In genomic region chr6:66397411-66397810, GRCm38 (mm10) we compare ENCODE assay signal across 18 mouse cellular contexts.
"Had no signal": no experiment of that assay in that cellular context is flagged by ENCODE, and none has a peak within 500 bp of the region (broad histone marks: within the 10 kb centered on the region; RNA-seq: fewer than 3 reads in every experiment).

No protein-coding gene starts in this region.

- H3K27ac ChIP-seq: liver, embryonic 15.5 days; lung, embryonic 15.5 days; midbrain, embryonic 10.5 days; neural tube, embryonic 12.5 days; stomach, embryonic 15.5 days; stomach, postnatal 0 days had no signal

- H3K9ac ChIP-seq: liver, embryonic 15.5 days; liver, postnatal 0 days; lung, embryonic 15.5 days; neural tube, embryonic 12.5 days; stomach, embryonic 15.5 days had no signal

- H3K27me3 ChIP-seq: liver, embryonic 15.5 days; lung, embryonic 15.5 days; neural tube, embryonic 12.5 days; stomach, embryonic 15.5 days had no signal

- H3K4me3 ChIP-seq: liver, embryonic 15.5 days; lung, embryonic 15.5 days; midbrain, embryonic 10.5 days; myocyte; neural tube, embryonic 12.5 days; stomach, embryonic 15.5 days had no signal

- H3K36me3 ChIP-seq: liver, embryonic 15.5 days; lung, embryonic 15.5 days; midbrain, embryonic 10.5 days; neural tube, embryonic 12.5 days; stomach, embryonic 15.5 days had no signal

- ATAC-seq: liver, postnatal 0 days; lung, postnatal 0 days; midbrain, embryonic 16.5 days had no signal

- H3K4me1 ChIP-seq: liver, embryonic 15.5 days; lung, embryonic 15.5 days; stomach, embryonic 15.5 days had no signal

- H3K4me2 ChIP-seq: liver, embryonic 15.5 days; lung, embryonic 15.5 days; neural tube, embryonic 12.5 days; stomach, embryonic 15.5 days had no signal

- DNase-seq: liver, postnatal 0 days; lung, adult 2 months; lung, postnatal 14 days; lung, postnatal 4 days; midbrain, embryonic 14.5 days; right cerebral cortex, postnatal 14 days; thymus, adult 2 months; thymus, postnatal 25 days; thymus, postnatal 4 days had no signal

- H3K9me3 ChIP-seq: liver, embryonic 15.5 days; lung, embryonic 15.5 days; midbrain, embryonic 10.5 days; neural tube, embryonic 12.5 days; stomach, embryonic 15.5 days had no signal
